Mouse (Mus musculus) heart, embryonic 16.5 days (tissue): Measurements from ENCODE around the gene Phgdh. TPM values are rescaled to one million over a fixed set of nuclear protein-coding genes. Genes with fewer than 3 reads are reported as not detected.

Experiments used
- ATAC-seq: fragments of 200-750 bp; cut with Nextera tagmentation; replicated peaks from 2 replicates; pipeline ENCODE4 v1.8.0; 2017; ENCODE audit warnings: moderate number of reproducible peaks; ENCODE audit not compliant: insufficient read depth, low FRiP score; ENCODE audit errors: extremely low read depth
- H3K27ac ChIP-seq: fragments of 300-500 bp; sonication (generic); 2 replicates; pipeline ENCODE4 v1.5.1; 2014; ENCODE audit warnings: mild to moderate bottlenecking, low read length, control low read depth, moderate library complexity
- H3K27me3 ChIP-seq: fragments of 300-500 bp; sonication (generic); 2 replicates; pipeline ENCODE4 v1.6.1; 2014; ENCODE audit warnings: low read length, mixed read lengths; ENCODE audit not compliant: control insufficient read depth, insufficient read depth
- H3K36me3 ChIP-seq: fragments of 300-500 bp; sonication (generic); 2 replicates; pipeline ENCODE4 v1.6.1; 2014; ENCODE audit not compliant: control insufficient read depth, insufficient read depth
- H3K4me1 ChIP-seq: fragments of 300-500 bp; sonication (generic); 2 replicates; pipeline ENCODE4 v1.6.1; 2014; ENCODE audit warnings: low read length, mixed read lengths; ENCODE audit not compliant: control insufficient read depth, insufficient read depth
- H3K4me2 ChIP-seq: fragments of 300-500 bp; sonication (generic); 2 replicates; pipeline ENCODE4 v1.6.1; 2014; ENCODE audit warnings: low read depth, mild to moderate bottlenecking, control low read depth, low read length
- H3K4me3 ChIP-seq: fragments of 300-500 bp; sonication (generic); 2 replicates; pipeline ENCODE4 v1.5.1; 2014; ENCODE audit warnings: mild to moderate bottlenecking, control low read depth, low read length
- H3K9ac ChIP-seq: fragments of 300-500 bp; sonication (generic); 2 replicates; pipeline ENCODE4 v1.6.1; 2014; ENCODE audit warnings: low read length, control low read depth
- H3K9me3 ChIP-seq: fragments of 300-500 bp; sonication (generic); replicated peaks from 2 replicates; pipeline ENCODE4 v1.6.1; 2016; ENCODE audit warnings: low read length; ENCODE audit not compliant: control insufficient read depth
- WGBS: fragments of 180-500 bp; shearing (Covaris S2); extraction: QIAGEN DNeasy Blood & Tissue Kit; methylation state at CpG from one replicate; pipeline ENCODE4 v1.1.7; 2014; 5-methylcytosine and 5-hydroxymethylcytosine counted together
- polyA plus RNA-seq: library from polyadenylated mRNA; unstranded; fragments of >200 nt; fragmentation: Nextera tagmentation; extraction: Ambion mirVana; gene quantifications from 2 replicates; pipeline ENCODE4 v1.2.1, GENCODE M21; 2015

The Phgdh gene
- polyA plus RNA-seq, 1 experiment from 2014 or later: 112 TPM

- H3K4me3 ChIP-seq: no peak overlapping the region
- 71% methylated on average over 9 of the region's 9 CpGs for WGBS
- H3K36me3 ChIP-seq: no peaks in the 10 kb centered on the region
- H3K27ac ChIP-seq: no peak overlapping the region
- H3K27me3 ChIP-seq: no peaks in the 10 kb centered on the region
- no peaks in the 10 kb centered on the region for H3K9me3 ChIP-seq
- H3K4me2 ChIP-seq: no peak overlapping the region
- H3K4me1 ChIP-seq: no peaks in the 10 kb centered on the region
- no peak for ATAC-seq
- no peak overlapping the region for H3K9ac ChIP-seq
Measured at GRCm38 (mm10) chr3:98313294-98314155, 26.3 kb downstream of the Phgdh start.

DNA sequence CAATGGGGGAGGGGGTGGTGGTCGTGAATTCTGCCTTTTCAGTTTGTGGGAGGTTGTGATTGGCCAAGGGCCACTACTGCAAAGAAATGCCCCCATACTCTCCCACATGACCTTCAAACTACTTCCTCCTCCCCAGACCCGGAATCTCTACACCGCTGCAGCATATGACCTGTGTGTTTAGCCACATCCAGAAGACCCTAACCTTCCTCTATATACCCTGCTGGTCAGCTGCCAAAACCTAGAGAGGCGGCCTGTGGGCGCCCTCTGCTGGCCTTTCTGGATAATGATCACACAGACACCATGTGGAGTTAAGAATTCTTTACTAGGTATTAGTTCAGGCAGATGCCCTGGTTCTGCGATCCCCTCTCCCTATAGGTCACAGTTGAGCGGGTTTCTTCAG is 26.9 kb downstream of the Phgdh start:
- no peaks in the 10 kb centered on the region for H3K4me1 ChIP-seq
- no peaks in the 10 kb centered on the region for H3K36me3 ChIP-seq
- ATAC-seq: no peak
- H3K9ac ChIP-seq: no peak overlapping the region
- H3K27ac ChIP-seq: no peak overlapping the region
- H3K4me3 ChIP-seq: no peak overlapping the region
- WGBS: 33% methylated on average over 6 of the region's 7 CpGs
- no peaks in the 10 kb centered on the region for H3K9me3 ChIP-seq
- no peaks in the 10 kb centered on the region for H3K27me3 ChIP-seq
- H3K4me2 ChIP-seq: no peak overlapping the region

GRCm38 (mm10) chr3:98310456-98310855 is 29.3 kb downstream of the Phgdh start:
- Histone ChIP-seq H3K4me1 (no peaks in the 10 kb centered on the region), H3K4me2 (no peak overlapping the region), H3K9ac (no peak overlapping the region), H3K36me3 (no peaks in the 10 kb centered on the region), H3K9me3 (0 out of 2 replicates have a peak, but pooled peaks cover 2% of the 10 kb centered on the region), H3K4me3 (no peak overlapping the region), H3K27me3 (no peaks in the 10 kb centered on the region), H3K27ac (no peak overlapping the region)
- no peak for ATAC-seq
- 83% methylated on average over 1 of the region's 1 CpGs for WGBS

DNA sequence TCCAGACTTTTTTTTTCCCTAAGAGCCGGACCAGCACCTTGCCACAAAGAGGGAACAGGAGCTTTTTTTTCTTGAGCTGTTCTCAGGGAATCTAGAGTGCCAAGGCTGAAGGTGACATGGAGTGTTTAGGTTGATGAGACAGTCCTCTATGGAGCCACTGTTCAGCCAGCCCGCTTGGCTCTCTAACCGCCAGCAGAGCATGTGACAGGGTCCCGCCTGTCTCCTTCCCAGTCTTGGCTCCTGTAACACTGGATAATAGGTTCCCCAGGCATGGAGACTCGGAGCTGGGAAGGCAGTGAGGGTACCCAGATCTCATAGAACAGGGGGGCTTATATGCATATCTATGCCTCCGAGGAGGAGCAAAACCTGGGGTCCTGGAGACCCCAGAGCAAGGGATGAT is 31.2 kb downstream of the Phgdh start:
- WGBS: 84% methylated on average over 6 of the region's 6 CpGs
- Histone ChIP-seq H3K27ac (no peak overlapping the region), H3K36me3 (no peaks in the 10 kb centered on the region), H3K4me3 (no peak overlapping the region), H3K27me3 (no peaks in the 10 kb centered on the region), H3K4me2 (no peak overlapping the region), H3K9ac (no peak overlapping the region), H3K9me3 (0 out of 2 replicates have a peak, but pooled peaks cover 2% of the 10 kb centered on the region), H3K4me1 (no peaks in the 10 kb centered on the region)
- no peak for ATAC-seq

DNA sequence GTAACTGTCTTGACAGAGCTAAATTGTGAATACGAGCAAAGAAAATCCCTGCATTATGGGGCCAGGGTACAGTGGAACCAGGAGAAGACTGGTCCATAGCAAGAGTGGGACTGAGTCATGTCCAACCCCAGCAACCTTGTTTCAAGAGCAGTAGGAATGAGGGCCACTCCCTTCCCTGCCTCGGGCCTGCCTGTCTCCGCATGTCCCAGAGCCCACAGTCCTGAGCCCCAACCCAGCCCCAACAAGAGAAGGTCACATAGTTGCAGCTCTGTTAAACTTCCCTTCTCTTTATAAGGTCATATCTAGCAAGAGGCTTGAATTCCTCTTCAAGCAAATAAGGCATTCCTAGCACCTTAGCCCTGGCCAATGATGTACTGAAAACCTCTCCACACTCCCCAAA is 38.0 kb downstream of the Phgdh start:
- Histone ChIP-seq H3K4me1 (no peaks in the 10 kb centered on the region), H3K4me3 (no peak overlapping the region), H3K9me3 (no peaks in the 10 kb centered on the region), H3K27ac (no peak overlapping the region), H3K9ac (no peak overlapping the region), H3K36me3 (peaks cover 6% of the 10 kb centered on the region; the same call in 1 of the 2 replicates), H3K4me2 (no peak overlapping the region), H3K27me3 (no peaks in the 10 kb centered on the region)
- no peak for ATAC-seq
- WGBS: 82% methylated on average over 3 of the region's 3 CpGs

GRCm38 (mm10) chr3:98300266-98300665 is 39.5 kb downstream of the Phgdh start:
- WGBS: 86% methylated on average over 4 of the region's 4 CpGs
- no peak for ATAC-seq

DNA sequence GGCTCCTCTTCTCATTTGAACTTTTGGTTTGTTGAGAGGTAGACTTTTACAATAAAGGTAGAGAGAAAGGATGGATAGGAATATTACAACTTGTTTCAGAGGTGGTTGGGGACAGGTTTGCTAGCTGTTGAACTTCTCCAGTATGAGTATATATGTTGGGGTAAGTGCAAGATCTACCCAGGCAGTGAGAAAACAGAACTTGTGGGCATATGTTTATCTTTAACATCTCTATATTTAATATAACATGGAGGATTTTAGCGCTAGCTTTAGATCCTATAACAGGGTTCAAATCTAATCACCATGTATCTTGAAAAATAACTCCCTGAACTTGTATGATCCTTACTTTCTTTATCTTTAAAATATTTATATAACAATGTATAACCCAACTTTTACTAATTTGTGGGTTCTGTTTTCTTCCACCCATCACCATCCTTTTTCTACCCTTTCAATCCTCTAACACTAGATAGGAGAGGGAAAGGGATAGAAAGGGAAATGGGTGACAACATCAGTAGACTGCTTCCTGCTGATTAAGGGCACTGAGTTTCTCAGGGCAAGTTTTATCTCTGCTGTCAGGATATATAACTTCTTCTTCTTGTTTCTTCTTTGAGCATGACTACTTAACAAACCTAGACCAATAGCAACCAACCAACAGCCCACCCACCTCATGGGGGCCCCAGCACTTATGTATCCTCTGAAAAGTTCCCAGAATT is 40.2 kb downstream of the Phgdh start:
- H3K4me1 ChIP-seq: no peaks in the 10 kb centered on the region
- H3K27ac ChIP-seq: no peak overlapping the region
- no peak overlapping the region for H3K9ac ChIP-seq
- no peak overlapping the region for H3K4me2 ChIP-seq
- no peak for ATAC-seq
- no peak overlapping the region for H3K4me3 ChIP-seq
- H3K27me3 ChIP-seq: no peaks in the 10 kb centered on the region
- 84% methylated on average over 1 of the region's 1 CpGs for WGBS
- peaks cover 6% of the 10 kb centered on the region; the same call in 1 of the 2 replicates for H3K36me3 ChIP-seq
- H3K9me3 ChIP-seq: no peaks in the 10 kb centered on the region

More at GRCm38 (mm10) chr3:98300266-98300665, 39.5 kb downstream of the Phgdh start:
- H3K9ac ChIP-seq: no peak overlapping the region
- no peaks in the 10 kb centered on the region for H3K9me3 ChIP-seq
- H3K4me3 ChIP-seq: no peak overlapping the region
- peaks cover 6% of the 10 kb centered on the region; the same call in 1 of the 2 replicates for H3K36me3 ChIP-seq
- H3K27ac ChIP-seq: no peak overlapping the region
- no peaks in the 10 kb centered on the region for H3K27me3 ChIP-seq
- H3K4me1 ChIP-seq: no peaks in the 10 kb centered on the region
- H3K4me2 ChIP-seq: no peak overlapping the region

DNA sequence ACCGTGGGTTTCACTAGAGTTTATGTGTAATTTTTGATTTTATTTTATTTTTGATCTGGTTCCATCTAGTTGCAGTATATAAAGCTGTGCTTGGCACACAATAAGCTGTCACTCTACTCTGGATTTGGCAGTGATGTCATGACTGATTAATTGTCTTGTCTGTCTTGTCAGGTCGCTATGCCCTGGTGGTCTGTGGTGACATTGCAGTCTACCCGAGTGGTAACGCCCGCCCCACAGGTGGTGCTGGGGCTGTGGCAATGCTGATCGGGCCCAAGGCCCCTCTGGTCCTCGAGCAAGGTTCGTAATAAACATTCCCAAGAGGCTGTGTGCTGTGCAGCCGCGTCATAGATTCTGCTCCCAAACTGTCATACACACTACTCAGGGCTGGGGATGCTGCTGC is 43.8 kb downstream of the Phgdh start:
- no peak overlapping the region for H3K4me2 ChIP-seq
- 69% methylated on average over 10 of the region's 10 CpGs for WGBS

DNA sequence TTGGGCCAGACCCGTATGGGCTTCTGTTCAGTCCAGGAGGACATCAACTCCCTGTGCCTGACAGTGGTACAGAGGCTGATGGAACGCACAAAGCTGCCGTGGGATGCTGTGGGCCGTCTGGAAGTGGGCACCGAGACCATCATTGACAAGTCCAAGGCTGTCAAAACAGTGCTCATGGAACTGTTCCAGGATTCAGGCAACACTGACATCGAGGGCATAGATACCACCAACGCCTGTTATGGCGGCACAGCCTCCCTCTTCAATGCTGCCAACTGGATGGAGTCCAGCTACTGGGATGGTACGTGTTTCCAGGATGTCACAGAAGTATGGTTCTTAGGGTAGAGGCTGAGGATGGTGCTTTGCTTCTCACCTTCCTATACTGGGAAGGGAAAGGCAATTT is 48.7 kb downstream of the Phgdh start:
- H3K27me3 ChIP-seq: no peaks in the 10 kb centered on the region
- no peak overlapping the region for H3K4me2 ChIP-seq
- H3K9ac ChIP-seq: no peak overlapping the region
- peaks cover 4% of the 10 kb centered on the region; the same call in 1 of the 2 replicates for H3K36me3 ChIP-seq
- peaks cover 18% of the 10 kb centered on the region for H3K9me3 ChIP-seq
- WGBS: 83% methylated on average over 9 of the region's 9 CpGs
- no peak for ATAC-seq
- no peaks in the 10 kb centered on the region for H3K4me1 ChIP-seq
- H3K4me3 ChIP-seq: no peak overlapping the region
- H3K27ac ChIP-seq: no peak overlapping the region

More for the DNA sequence above, 43.8 kb downstream of the Phgdh start:
- Histone ChIP-seq H3K9ac (no peak overlapping the region), H3K27me3 (no peaks in the 10 kb centered on the region), H3K4me3 (no peak overlapping the region), H3K4me1 (no peaks in the 10 kb centered on the region), H3K36me3 (peaks cover 7% of the 10 kb centered on the region; the same call in 1 of the 2 replicates), H3K27ac (no peak overlapping the region), H3K9me3 (peaks cover 7% of the 10 kb centered on the region)
- ATAC-seq: no peak
